Mouse (Mus musculus) kidney, embryonic 14.5 days (tissue): ENCODE results near the gene Iqcf6. TPM values are rescaled to one million over a fixed set of nuclear protein-coding genes. Genes with fewer than 3 reads are reported as not detected.
A peak's percentile ranks its signal among the peaks of the same experiment; 100 is the strongest.
"Not testable (repeated sequence)": the region's sequence is repeated elsewhere in the genome, so short reads cannot be mapped to it uniquely, and the experiment has no call there.

Experiments used
- ATAC-seq: fragments of 200-750 bp; cut with Nextera tagmentation; 2 replicates; pipeline ENCODE4 v1.8.0; 2017; ENCODE audit warnings: moderate number of reproducible peaks, mild to moderate bottlenecking, moderate TSS enrichment, moderate library complexity; ENCODE audit not compliant: low FRiP score, low TSS enrichment
- H3K27ac ChIP-seq: fragments of 300-500 bp; sonication (generic); 2 replicates; pipeline ENCODE4 v1.5.1; 2014; ENCODE audit warnings: low read depth, mild to moderate bottlenecking, low read length, moderate library complexity, mixed read lengths
- H3K27me3 ChIP-seq: fragments of 300-500 bp; sonication (generic); 2 replicates; pipeline ENCODE4 v1.6.1; 2014; ENCODE audit warnings: mild to moderate bottlenecking, low read length; ENCODE audit not compliant: control insufficient read depth, insufficient read depth
- H3K36me3 ChIP-seq: fragments of 300-500 bp; sonication (generic); 2 replicates; pipeline ENCODE4 v1.6.1; 2014; ENCODE audit warnings: low read length, mixed read lengths; ENCODE audit not compliant: control insufficient read depth, insufficient read depth
- H3K4me1 ChIP-seq: fragments of 300-500 bp; sonication (generic); 2 replicates; pipeline ENCODE4 v1.6.1; 2014; ENCODE audit warnings: low read length, mixed read lengths; ENCODE audit not compliant: control insufficient read depth, insufficient read depth
- H3K4me2 ChIP-seq: fragments of 300-500 bp; sonication (generic); replicated peaks from 2 replicates; pipeline ENCODE4 v1.6.1; 2014; ENCODE audit warnings: low read depth, mild to moderate bottlenecking, low read length
- H3K4me3 ChIP-seq: fragments of 300-500 bp; sonication (generic); 2 replicates; pipeline ENCODE4 v1.5.1; 2014; ENCODE audit warnings: mild to moderate bottlenecking, low read length
- H3K9ac ChIP-seq: fragments of 300-500 bp; sonication (generic); 2 replicates; pipeline ENCODE4 v1.6.1; 2014; ENCODE audit warnings: low read depth, mild to moderate bottlenecking, low read length, moderate library complexity
- H3K9me3 ChIP-seq: fragments of 300-500 bp; sonication (generic); 2 replicates; pipeline ENCODE4 v1.6.1; 2016; ENCODE audit warnings: low read length; ENCODE audit not compliant: control insufficient read depth
- WGBS: fragments of 180-500 bp; shearing (Covaris S2); extraction: QIAGEN DNeasy Blood & Tissue Kit; methylation state at CpG from one replicate; pipeline ENCODE4 v1.1.7; 2014; 5-methylcytosine and 5-hydroxymethylcytosine counted together
- polyA plus RNA-seq: library from polyadenylated mRNA; unstranded; fragments of >200 nt; fragmentation: Nextera tagmentation; extraction: Ambion mirVana; gene quantifications from 2 replicates; pipeline ENCODE4 v1.2.1, GENCODE M21; 2014

The Iqcf6 gene
- polyA plus RNA-seq, result not detected in 2 replicates

DNA sequence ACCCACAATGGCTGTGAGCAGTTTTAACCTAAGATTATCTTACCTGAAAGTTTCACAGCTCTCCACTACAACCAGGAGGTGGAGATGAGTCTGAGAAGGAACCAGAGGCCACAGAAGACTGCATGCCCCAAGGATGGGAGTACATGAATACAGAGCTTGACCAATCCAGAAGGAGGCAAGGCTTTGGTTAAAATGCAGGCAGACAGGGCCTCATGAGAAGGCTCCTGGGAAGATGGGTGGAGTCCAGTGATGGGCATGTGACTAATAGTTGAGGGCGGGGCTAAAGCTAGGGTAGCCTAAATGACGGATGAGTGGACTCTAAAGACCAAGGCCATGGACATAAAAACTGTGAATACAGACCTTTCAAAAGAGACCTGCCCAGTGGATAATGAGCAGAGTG lies at the start of gene Iqcf6:
TSS of gene Iqcf6 (plus strand) at position 301 of the 400 bp plus-strand sequence.
- Histone ChIP-seq H3K4me3 (no peak within 1 kb of the TSS), H3K9me3 (no peaks in the 10 kb centered on the region), H3K36me3 (no peaks in the 10 kb centered on the region), H3K9ac (no peak within 1 kb of the TSS), H3K4me2 (no peak within 1 kb of the TSS), H3K27me3 (no peaks in the 10 kb centered on the region), H3K4me1 (no peaks in the 10 kb centered on the region), H3K27ac (no peak within 1 kb of the TSS)
- 75% methylated on average over 2 of the region's 2 CpGs for WGBS
- ATAC-seq, result no peak

DNA sequence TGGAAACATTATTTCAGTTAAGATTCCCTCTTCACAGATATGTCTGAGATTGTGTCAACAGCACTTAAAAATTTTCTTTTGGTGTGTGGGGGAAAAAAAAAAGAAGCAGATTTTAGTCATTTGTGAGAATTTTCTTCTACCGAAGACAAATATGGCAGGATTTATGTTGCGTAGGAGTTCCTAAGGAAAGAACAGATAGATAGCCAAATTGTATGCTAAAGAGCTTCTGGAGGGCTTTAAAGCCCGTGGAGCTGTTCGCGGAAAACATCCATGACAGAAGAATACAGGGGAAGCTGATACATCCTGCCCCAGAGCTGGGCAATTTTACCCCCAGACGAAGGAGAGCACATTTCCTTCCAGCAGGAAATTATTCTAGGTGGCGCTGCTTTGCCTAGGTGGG lies 46.4 kb upstream of the Iqcf6 start:
- H3K27ac ChIP-seq, result no peak overlapping the region
- no peak overlapping the region for H3K9ac ChIP-seq
- H3K9me3 ChIP-seq, result no peaks in the 10 kb centered on the region

DNA sequence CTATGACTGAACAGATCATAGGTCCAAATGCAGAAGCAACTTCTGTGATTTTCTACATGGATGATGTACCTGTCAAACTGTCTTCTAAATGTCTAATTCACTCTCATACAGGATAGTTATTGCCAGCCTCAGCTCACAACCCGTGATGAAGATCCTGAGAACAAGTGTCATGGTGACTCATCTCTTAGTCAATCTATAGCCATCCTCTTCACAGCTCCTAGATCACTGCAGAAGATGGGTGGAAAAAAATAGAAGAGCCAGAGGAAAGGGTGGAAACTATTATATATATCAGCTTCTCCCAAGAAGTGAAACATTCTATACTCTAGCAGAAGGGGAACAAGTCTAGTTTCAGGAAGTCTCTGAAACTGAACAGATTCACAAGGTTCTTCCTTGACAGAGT lies 43.8 kb upstream of the Iqcf6 start:
- no peak overlapping the region for H3K27ac ChIP-seq
- no peak for ATAC-seq
- no peaks in the 10 kb centered on the region for H3K4me1 ChIP-seq
- H3K4me2 ChIP-seq, result no peak overlapping the region
- WGBS, result 71% methylated on average over 1 of the region's 1 CpGs
- no peaks in the 10 kb centered on the region for H3K36me3 ChIP-seq
- no peaks in the 10 kb centered on the region for H3K9me3 ChIP-seq
- H3K9ac ChIP-seq, result no peak overlapping the region
- no peak overlapping the region for H3K4me3 ChIP-seq
- no peaks in the 10 kb centered on the region for H3K27me3 ChIP-seq

More for the DNA sequence above, 46.4 kb upstream of the Iqcf6 start:
- Histone ChIP-seq H3K27me3 (no peaks in the 10 kb centered on the region), H3K4me2 (no peak overlapping the region), H3K4me1 (no peaks in the 10 kb centered on the region), H3K4me3 (no peak overlapping the region), H3K36me3 (no peaks in the 10 kb centered on the region)
- 81% methylated on average over 7 of the region's 7 CpGs for WGBS
- no peak for ATAC-seq

DNA sequence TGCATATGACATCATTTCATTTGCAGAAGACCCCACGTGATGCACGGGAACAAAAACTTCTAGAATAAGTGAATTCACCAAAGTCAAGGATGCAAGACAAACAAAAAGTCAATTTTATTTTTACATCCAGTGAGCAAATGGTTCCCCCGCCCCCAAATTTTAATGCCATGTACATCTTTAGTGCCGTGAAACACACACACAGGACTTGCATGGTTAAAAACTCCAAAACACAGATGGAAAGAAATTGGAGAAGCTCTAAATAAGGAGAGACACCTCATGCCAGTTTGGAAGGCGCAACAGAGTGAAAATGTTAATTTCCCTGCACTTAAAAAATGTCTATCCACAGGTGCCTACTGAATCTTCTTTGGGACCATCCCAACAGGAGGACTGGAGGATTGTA lies 34.2 kb upstream of the Iqcf6 start:
- 91% methylated on average over 5 of the region's 5 CpGs for WGBS
- no peak overlapping the region for H3K9ac ChIP-seq
- H3K4me3 ChIP-seq, result no peak overlapping the region
- no peak overlapping the region for H3K4me2 ChIP-seq
- no peak overlapping the region for H3K27ac ChIP-seq
- H3K27me3 ChIP-seq, result no peaks in the 10 kb centered on the region
- H3K36me3 ChIP-seq, result no peaks in the 10 kb centered on the region
- H3K9me3 ChIP-seq, result no peaks in the 10 kb centered on the region
- H3K4me1 ChIP-seq, result no peaks in the 10 kb centered on the region
- no peak for ATAC-seq

DNA sequence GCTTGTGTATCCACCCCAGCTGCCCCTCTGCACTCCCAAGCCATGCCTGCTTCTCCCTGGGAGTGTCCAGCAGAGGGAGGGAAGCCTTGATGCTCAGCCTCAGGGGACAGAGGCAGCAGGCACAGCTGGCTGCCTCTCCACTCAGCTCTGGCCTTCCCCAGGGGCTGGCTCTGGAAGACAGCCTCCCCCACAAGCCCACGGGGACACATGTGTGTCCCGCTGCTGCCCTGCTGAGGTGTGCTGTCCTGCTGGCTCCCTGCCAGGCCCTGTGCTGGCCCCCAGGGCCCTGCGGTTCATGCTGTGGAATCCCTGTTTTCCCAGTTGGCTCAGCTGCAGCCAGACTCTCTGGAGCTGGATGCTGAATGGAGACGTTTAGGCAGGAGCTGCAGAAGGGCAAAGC lies 31.0 kb upstream of the Iqcf6 start:
- ATAC-seq, result peak; percentile 52; the same call in 1 of the 2 replicates
- H3K27ac ChIP-seq, H3K9ac ChIP-seq, H3K4me3 ChIP-seq, H3K4me2 ChIP-seq, H3K36me3 ChIP-seq, H3K9me3 ChIP-seq, H3K4me1 ChIP-seq, H3K27me3 ChIP-seq: not testable (repeated sequence)
- WGBS, result 11% methylated on average over 4 of the region's 4 CpGs

DNA sequence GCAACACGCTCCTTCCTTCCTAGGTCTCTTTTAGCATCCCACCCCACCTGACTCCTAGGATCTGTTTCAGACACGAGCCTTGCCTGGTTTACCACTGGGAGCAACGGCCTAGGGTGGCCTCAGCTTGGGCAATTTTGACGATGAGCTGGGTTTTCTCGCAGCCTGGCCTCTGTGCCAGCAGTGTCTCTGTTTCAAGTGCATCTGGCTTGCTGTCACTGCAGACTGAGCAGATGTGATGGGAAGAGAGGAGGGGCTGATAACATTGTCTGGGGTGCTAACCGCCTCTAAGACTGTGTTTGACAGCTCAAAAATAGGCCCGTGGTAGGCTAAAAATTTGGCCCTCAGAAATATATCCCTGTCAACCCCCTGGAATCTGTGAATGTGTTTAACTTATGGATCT lies 30.5 kb upstream of the Iqcf6 start:
- no peaks in the 10 kb centered on the region for H3K36me3 ChIP-seq
- no peak overlapping the region for H3K4me2 ChIP-seq
- H3K4me1 ChIP-seq, result no peaks in the 10 kb centered on the region
- WGBS, result 72% methylated on average over 7 of the region's 7 CpGs
- H3K9me3 ChIP-seq, result no peaks in the 10 kb centered on the region
- no peak overlapping the region for H3K4me3 ChIP-seq
- no peak for ATAC-seq
- H3K9ac ChIP-seq, result no peak overlapping the region
- H3K27me3 ChIP-seq, result no peaks in the 10 kb centered on the region
- no peak overlapping the region for H3K27ac ChIP-seq

DNA sequence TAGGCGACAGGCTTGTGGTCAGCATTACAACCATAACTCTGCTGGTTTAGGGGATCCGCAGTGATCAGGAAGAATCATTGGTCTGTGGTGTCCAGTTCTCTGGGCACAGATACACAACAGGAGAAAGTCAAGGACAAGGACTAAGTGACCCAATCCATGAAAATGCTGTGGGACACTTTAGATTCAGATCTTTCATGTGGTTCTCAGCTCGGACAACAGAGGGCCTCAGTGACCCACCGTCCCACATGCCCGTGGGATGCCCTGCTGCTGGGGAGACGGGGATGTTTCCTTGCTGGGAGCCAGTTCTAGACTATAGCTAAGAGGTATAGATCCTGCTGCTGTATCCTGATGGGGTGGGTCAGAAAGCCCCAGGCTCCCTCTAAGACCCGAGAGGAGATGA lies 27.9 kb upstream of the Iqcf6 start:
- WGBS, result 38% methylated on average over 7 of the region's 7 CpGs

DNA sequence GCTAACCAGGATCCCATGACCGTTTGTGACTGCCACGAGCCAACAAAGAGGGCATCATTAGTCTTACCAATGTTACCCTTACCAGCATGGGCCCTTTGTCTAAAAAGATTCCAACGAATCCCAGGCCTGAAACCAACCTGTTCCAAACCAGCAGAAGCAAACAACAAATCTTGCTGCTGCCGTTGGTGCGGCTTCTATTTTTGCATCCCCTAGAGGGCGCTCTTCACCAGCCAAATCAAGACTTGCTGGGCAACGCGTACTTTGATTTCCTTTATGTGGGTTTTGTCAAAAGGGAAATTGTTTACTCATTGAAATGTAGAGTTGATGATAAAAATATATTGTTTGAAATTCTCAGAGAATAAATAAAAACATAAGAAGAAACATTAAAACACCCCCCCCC lies 25.8 kb upstream of the Iqcf6 start:
- no peaks in the 10 kb centered on the region for H3K9me3 ChIP-seq
- H3K4me3 ChIP-seq, result no peak overlapping the region
- no peak for ATAC-seq
- no peak overlapping the region for H3K4me2 ChIP-seq
- no peaks in the 10 kb centered on the region for H3K4me1 ChIP-seq
- no peak overlapping the region for H3K9ac ChIP-seq
- H3K27me3 ChIP-seq, result no peaks in the 10 kb centered on the region
- 30% methylated on average over 8 of the region's 8 CpGs for WGBS
- no peaks in the 10 kb centered on the region for H3K36me3 ChIP-seq
- no peak overlapping the region for H3K27ac ChIP-seq

More for the DNA sequence above, 27.9 kb upstream of the Iqcf6 start:
- no peak overlapping the region for H3K27ac ChIP-seq
- H3K27me3 ChIP-seq, result no peaks in the 10 kb centered on the region
- ATAC-seq, result no peak
- H3K9me3 ChIP-seq, result no peaks in the 10 kb centered on the region
- H3K36me3 ChIP-seq, result no peaks in the 10 kb centered on the region
- no peak overlapping the region for H3K4me2 ChIP-seq
- no peaks in the 10 kb centered on the region for H3K4me1 ChIP-seq
- H3K9ac ChIP-seq, result no peak overlapping the region
- H3K4me3 ChIP-seq, result no peak overlapping the region

DNA sequence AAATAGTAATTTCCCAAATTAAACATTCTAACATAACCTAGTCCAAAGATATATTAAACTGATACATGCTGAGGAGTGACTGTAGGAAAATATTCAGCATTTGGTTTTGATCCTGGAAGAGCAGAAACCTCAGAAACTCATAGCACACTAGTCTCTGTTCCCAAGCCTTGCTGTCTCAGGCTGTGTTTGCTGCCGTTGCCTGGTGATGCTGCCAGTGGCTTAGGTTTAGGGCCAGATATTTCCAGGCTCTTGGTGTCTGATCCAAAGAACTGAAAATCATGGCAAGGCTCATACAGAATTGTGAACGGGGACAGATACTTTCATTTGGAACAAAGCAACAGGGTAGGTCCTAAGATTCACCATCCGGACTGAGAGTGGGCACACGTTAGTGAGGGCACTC lies 15.7 kb upstream of the Iqcf6 start:
- no peak overlapping the region for H3K27ac ChIP-seq
- no peak overlapping the region for H3K4me3 ChIP-seq
- H3K36me3 ChIP-seq, result no peaks in the 10 kb centered on the region
- H3K27me3 ChIP-seq, result no peaks in the 10 kb centered on the region
- ATAC-seq, result no peak
- H3K9ac ChIP-seq, result no peak overlapping the region
- no peaks in the 10 kb centered on the region for H3K9me3 ChIP-seq
- no peak overlapping the region for H3K4me2 ChIP-seq
- H3K4me1 ChIP-seq, result no peaks in the 10 kb centered on the region
- WGBS, result 87% methylated on average over 4 of the region's 4 CpGs

DNA sequence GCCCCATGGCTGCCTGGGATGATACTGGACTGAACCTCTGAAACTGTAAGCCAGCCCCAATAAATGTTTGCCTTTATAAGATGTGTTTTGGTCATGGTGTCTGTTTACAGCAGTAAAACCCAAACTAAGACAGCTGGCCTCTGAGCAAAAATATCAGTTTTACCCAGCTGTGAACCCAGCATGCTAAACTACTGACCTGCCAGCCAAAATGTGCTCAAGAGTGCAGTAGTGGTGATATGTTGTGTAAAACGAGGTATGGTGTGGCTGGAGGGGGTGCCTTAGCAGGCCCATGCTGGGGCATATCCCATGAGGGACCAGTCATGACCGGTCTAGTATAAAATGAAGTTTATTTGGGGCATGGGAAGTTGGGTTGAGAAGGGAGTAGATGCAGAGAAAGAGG lies 12.4 kb upstream of the Iqcf6 start:
- H3K27me3 ChIP-seq, result no peaks in the 10 kb centered on the region
- WGBS, result 66% methylated on average over 2 of the region's 2 CpGs
- H3K27ac ChIP-seq, result no peak overlapping the region
- no peak overlapping the region for H3K4me2 ChIP-seq
- H3K4me3 ChIP-seq, result no peak overlapping the region
- H3K36me3 ChIP-seq, result no peaks in the 10 kb centered on the region
- no peak overlapping the region for H3K9ac ChIP-seq
- H3K9me3 ChIP-seq, result no peaks in the 10 kb centered on the region
- H3K4me1 ChIP-seq, result no peaks in the 10 kb centered on the region
- no peak for ATAC-seq
